Mouse (Mus musculus) thymus, adult 2 months (tissue): ENCODE measurements around the gene Rhag. TPM values are rescaled to one million over a fixed set of nuclear protein-coding genes. Genes with fewer than 3 reads are reported as not detected.

ENCODE experiments used
- DNase-seq: peaks from one replicate; pipeline ENCODE4 v3.0.0; 2021
- H3K27ac ChIP-seq: fragments of 200-500 bp; 2 replicates; pipeline ENCODE4 v1.5.1; 2012; ENCODE audit warnings: low read length, control low read depth; ENCODE audit not compliant: control insufficient read depth, insufficient read depth
- H3K27me3 ChIP-seq: fragments of 200-500 bp; 2 replicates; pipeline ENCODE4 v1.6.1; 2012; ENCODE audit warnings: mild to moderate bottlenecking, low read length, moderate library complexity, mixed read lengths; ENCODE audit not compliant: control insufficient read depth, insufficient read depth
- H3K36me3 ChIP-seq: fragments of 200-500 bp; 2 replicates; pipeline ENCODE4 v1.6.1; 2012; ENCODE audit warnings: mild to moderate bottlenecking, low read length, moderate library complexity; ENCODE audit not compliant: control insufficient read depth, insufficient read depth
- H3K4me1 ChIP-seq: fragments of 200-500 bp; replicated peaks from 2 replicates; pipeline ENCODE4 v1.6.1; 2012; ENCODE audit warnings: low read length; ENCODE audit not compliant: control insufficient read depth, insufficient read depth
- H3K4me3 ChIP-seq: fragments of 200-500 bp; 2 replicates; pipeline ENCODE4 v1.5.1; 2012; ENCODE audit warnings: mild to moderate bottlenecking, low read length, control low read depth, moderate library complexity; ENCODE audit not compliant: control insufficient read depth, insufficient read depth
- CTCF ChIP-seq: fragments of 200-500 bp; IDR thresholded peaks from 2 replicates; pipeline ENCODE4 v1.5.1; 2012; ENCODE audit warnings: mild to moderate bottlenecking, control low read depth, low read length, moderate library complexity, borderline replicate concordance; ENCODE audit not compliant: control insufficient read depth, poor library complexity, insufficient read depth; ENCODE audit errors: extremely low read depth
- POLR2A ChIP-seq: fragments of 200-500 bp; IDR thresholded peaks from 2 replicates; pipeline ENCODE4 v1.6.1; 2012; ENCODE audit warnings: mild to moderate bottlenecking, low read length, control low read depth, moderate library complexity; ENCODE audit not compliant: control insufficient read depth, poor library complexity, insufficient read depth; ENCODE audit errors: extremely low read depth
- WGBS: fragments of 180-500 bp; shearing (Covaris S2); methylation state at CpG from one replicate; pipeline ENCODE4 v1.1.7; 2018; 5-methylcytosine and 5-hydroxymethylcytosine counted together
- polyA plus RNA-seq: library from polyadenylated mRNA; depleted of rRNA; stranded (reverse); fragments of >200 nt; gene quantifications from 2 replicates; pipeline ENCODE4 v1.2.3, GENCODE M21; 2012; rRNA removed

The Rhag gene
- polyA plus RNA-seq, 1 experiment, result not detected

DNA sequence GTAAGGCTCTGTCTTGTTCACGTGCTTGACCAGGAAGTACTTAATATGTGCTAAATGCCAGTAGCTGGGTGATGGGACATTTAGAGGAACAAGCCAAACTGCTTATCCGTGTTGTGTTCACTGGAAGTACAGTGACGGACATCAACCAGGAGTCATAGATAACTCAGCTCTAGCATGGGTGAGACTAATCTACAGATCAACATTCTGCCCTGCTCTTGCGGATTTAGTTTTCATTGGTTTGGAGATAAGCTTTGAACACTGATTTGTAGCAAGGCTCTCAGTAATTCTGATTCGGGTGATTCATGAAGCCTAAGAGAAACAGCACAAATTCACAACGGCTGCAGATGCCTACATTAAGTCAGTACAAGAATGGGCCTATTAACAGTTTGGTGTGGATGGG, 71.2 kb downstream of the Rhag start:
- WGBS, result 97% methylated on average over 6 of the region's 6 CpGs
- H3K4me3 ChIP-seq, result no peak overlapping the region
- no peaks in the 10 kb centered on the region; the same call in 1 of the 2 replicates for H3K27me3 ChIP-seq
- H3K27ac ChIP-seq, result no peak overlapping the region
- DNase-seq, result no peak
- H3K36me3 ChIP-seq, result no peaks in the 10 kb centered on the region
- no peak for TF ChIP-seq POLR2A
- TF ChIP-seq CTCF, result no peak
- no peaks in the 10 kb centered on the region; the same call in 1 of the 2 replicates for H3K4me1 ChIP-seq

DNA sequence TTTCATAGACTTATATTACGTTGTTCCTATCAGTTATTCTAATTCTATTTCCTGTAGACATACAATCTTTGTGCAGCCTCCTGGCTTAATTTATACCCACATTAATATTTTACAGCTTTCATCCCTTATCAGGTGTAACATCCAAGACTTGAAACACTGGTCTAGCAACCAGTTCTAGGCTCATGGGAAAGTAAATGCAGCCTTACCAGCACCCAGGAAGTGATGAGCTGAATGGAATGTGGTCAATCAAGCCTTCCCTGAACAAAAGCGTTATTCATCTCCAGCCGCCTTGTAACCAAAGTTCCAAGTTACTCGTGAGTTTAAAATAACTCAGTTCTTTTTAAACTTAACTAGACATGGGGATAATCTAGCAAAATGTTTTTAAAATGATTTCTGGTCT, 74.2 kb downstream of the Rhag start:
- TF ChIP-seq POLR2A (no peak), CTCF (no peak)
- no peak for DNase-seq

DNA sequence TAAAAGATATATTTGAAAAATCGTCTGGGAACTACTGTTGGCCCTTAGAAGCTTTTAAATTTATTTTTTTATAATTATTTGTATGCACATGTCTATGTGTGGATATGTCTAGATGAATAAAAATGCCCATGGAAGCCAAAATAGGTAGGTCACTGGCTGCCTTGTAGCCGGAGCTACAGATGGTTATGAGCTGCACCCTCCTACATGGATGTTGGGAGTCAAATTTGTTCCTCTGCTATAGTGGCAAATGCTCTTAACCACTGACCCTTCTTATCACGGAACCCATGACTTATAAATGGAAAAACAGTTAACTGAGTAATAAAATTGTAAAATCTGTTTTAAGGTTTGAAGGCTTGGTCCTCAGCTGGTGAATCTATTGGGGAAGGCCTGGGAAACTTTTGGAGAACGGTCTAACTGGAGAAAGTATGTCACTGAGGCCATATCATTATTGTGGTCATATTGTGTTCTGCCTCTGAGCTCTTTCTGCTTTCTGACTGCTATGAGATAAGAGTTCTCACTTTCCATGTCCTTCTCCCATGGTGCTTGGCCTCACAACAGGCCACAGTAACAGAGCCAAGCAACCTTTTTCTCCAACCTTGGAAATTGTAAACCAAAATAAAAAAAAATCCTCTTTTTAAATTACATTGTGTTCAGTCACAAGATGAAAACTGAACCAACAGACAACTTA, 77.1 kb downstream of the Rhag start:
- Histone ChIP-seq H3K4me1 (no peaks in the 10 kb centered on the region), H3K4me3 (no peak overlapping the region), H3K27ac (no peak overlapping the region), H3K36me3 (no peaks in the 10 kb centered on the region), H3K27me3 (no peaks in the 10 kb centered on the region)
- TF ChIP-seq CTCF (no peak), POLR2A (no peak)
- WGBS, result 87% methylated on average over 4 of the region's 4 CpGs
- no peak for DNase-seq

More for the DNA sequence above, 74.2 kb downstream of the Rhag start:
- H3K4me1 ChIP-seq, result no peaks in the 10 kb centered on the region; the same call in 1 of the 2 replicates
- H3K36me3 ChIP-seq, result no peaks in the 10 kb centered on the region
- no peak overlapping the region for H3K27ac ChIP-seq
- H3K4me3 ChIP-seq, result no peak overlapping the region
- no peaks in the 10 kb centered on the region for H3K27me3 ChIP-seq
- 91% methylated on average over 4 of the region's 4 CpGs for WGBS

Other genes starting within 250 kb of the Rhag start
- gene Esp6, start 249.6 kb upstream of the Rhag start, polyA plus RNA-seq, result not detected in 2 replicates
- gene Esp4, start 212.5 kb upstream of the Rhag start, polyA plus RNA-seq, result not detected in 2 replicates
- gene Esp3, start 179.1 kb upstream of the Rhag start, polyA plus RNA-seq, result not detected in 2 replicates
- not detected in 2 replicates for gene Esp1, start 84.0 kb upstream of the Rhag start, polyA plus RNA-seq
- gene Crisp2, start 4.1 kb upstream of the Rhag start, polyA plus RNA-seq, result 0.47 TPM in 1 of 2 replicates, not detected in the other
- gene 9130008F23Rik, start 69.4 kb downstream of the Rhag start, polyA plus RNA-seq, result 0.70 and 1.3 TPM in 2 replicates
- 0.09 and 0.27 TPM in 2 replicates for gene Glyatl3, start 103.2 kb downstream of the Rhag start, polyA plus RNA-seq
- gene Mut, start 123.6 kb downstream of the Rhag start, polyA plus RNA-seq, result 9.1 and 9.2 TPM in 2 replicates
- gene Cenpq, start 123.9 kb downstream of the Rhag start, polyA plus RNA-seq, result 3.9 and 4.8 TPM in 2 replicates